Mouse (Mus musculus): Measurements from ENCODE around the gene Trappc1. TPM values are rescaled to one million over a fixed set of nuclear protein-coding genes. Genes with fewer than 3 reads are reported as not detected.

Trappc1 gene
- polyA plus RNA-seq, 1 experiment: 114 TPM

GRCm38 (mm10) chr11:69366855-69367615, 43.3 kb downstream of the Trappc1 start:
- peaks cover 11% of the 10 kb centered on the region for H3K79me3 ChIP-seq (ENCODE audit: low read depth)
- H3K27me3 ChIP-seq (ENCODE audit: control insufficient read depth, insufficient read depth, insufficient read length): no peaks in the 10 kb centered on the region
- H3K79me2 ChIP-seq (ENCODE audit: control insufficient read depth, insufficient read depth): peaks cover 39% of the 10 kb centered on the region
- H3ac ChIP-seq (ENCODE audit: control insufficient read depth, insufficient read length, low read depth): peak overlapping the region; percentile 52
- peaks cover 19% of the 10 kb centered on the region for H3K36me3 ChIP-seq (ENCODE audit: control insufficient read depth, insufficient read depth)
- TF ChIP-seq MYOG (IDR thresholded peaks at IDR 0.05; ENCODE audit: control insufficient read depth, extremely low read depth, insufficient read length) (no peak), USF1 (IDR thresholded peaks at IDR 0.05; ENCODE audit: low read depth) (no peak), MAX (IDR thresholded peaks at IDR 0.05) (no peak), CEBPB (IDR thresholded peaks at IDR 0.05; ENCODE audit: low read depth) (no peak), CTCF (IDR thresholded peaks at IDR 0.05; ENCODE audit: control insufficient read depth, insufficient read depth, insufficient read length) (no peak), MYOD1 (IDR thresholded peaks at IDR 0.05; ENCODE audit: control insufficient read depth, insufficient read length, low read depth) (no peak), FOSL1 (IDR thresholded peaks at IDR 0.05; ENCODE audit: insufficient read depth, low read length, poor library complexity, severe bottlenecking) (no peak)
- peak overlapping the region; percentile 64 for H3K4me3 ChIP-seq (ENCODE audit: insufficient read depth, poor library complexity, severe bottlenecking)

- Histone ChIP-seq H3K27me3 (ENCODE audit: control insufficient read depth, insufficient read depth, insufficient read length) (no peaks in the 10 kb centered on the region), H3K79me2 (ENCODE audit: control insufficient read depth, insufficient read depth) (peaks cover 39% of the 10 kb centered on the region), H3K4me3 (ENCODE audit: insufficient read depth, poor library complexity, severe bottlenecking) (peak overlapping the region; percentile 64), H3K79me3 (ENCODE audit: low read depth) (peaks cover 11% of the 10 kb centered on the region), H3K36me3 (ENCODE audit: control insufficient read depth, insufficient read depth) (peaks cover 13% of the 10 kb centered on the region), H3ac (ENCODE audit: control insufficient read depth, insufficient read length, low read depth) (peak overlapping the region; percentile 64)
- TF ChIP-seq MYOD1 (IDR thresholded peaks at IDR 0.05; ENCODE audit: control insufficient read depth, insufficient read length, low read depth): peak; percentile 88
- no peak for TF ChIP-seq MYOG (IDR thresholded peaks at IDR 0.05; ENCODE audit: control insufficient read depth, extremely low read depth, insufficient read length)
- TF ChIP-seq USF1 (IDR thresholded peaks at IDR 0.05; ENCODE audit: low read depth): peak; percentile 51
- TF ChIP-seq CTCF (IDR thresholded peaks at IDR 0.05; ENCODE audit: control insufficient read depth, insufficient read depth, insufficient read length): no peak
- no peak for TF ChIP-seq FOSL1 (IDR thresholded peaks at IDR 0.05; ENCODE audit: insufficient read depth, low read length, poor library complexity, severe bottlenecking)
- TF ChIP-seq CEBPB (IDR thresholded peaks at IDR 0.05; ENCODE audit: low read depth): no peak
- TF ChIP-seq MAX (IDR thresholded peaks at IDR 0.05): peak; percentile 61
Observed at GRCm38 (mm10) chr11:69367616-69368355, 44.0 kb downstream of the Trappc1 start.

- H3K36me3 ChIP-seq (ENCODE audit: control insufficient read depth, insufficient read depth): peaks cover 6% of the 10 kb centered on the region
- H3ac ChIP-seq (ENCODE audit: control insufficient read depth, insufficient read length, low read depth): peak overlapping the region; percentile 64
- H3K4me3 ChIP-seq (ENCODE audit: insufficient read depth, poor library complexity, severe bottlenecking): peak overlapping the region; percentile 64
- H3K27me3 ChIP-seq (ENCODE audit: control insufficient read depth, insufficient read depth, insufficient read length): no peaks in the 10 kb centered on the region
- no peak for TF ChIP-seq MAX (IDR thresholded peaks at IDR 0.05)
- TF ChIP-seq FOSL1 (IDR thresholded peaks at IDR 0.05; ENCODE audit: insufficient read depth, low read length, poor library complexity, severe bottlenecking): no peak
- peak; percentile 74 for TF ChIP-seq MYOD1 (IDR thresholded peaks at IDR 0.05; ENCODE audit: control insufficient read depth, insufficient read length, low read depth)
- TF ChIP-seq CEBPB (IDR thresholded peaks at IDR 0.05; ENCODE audit: low read depth): no peak
- no peak for TF ChIP-seq USF1 (IDR thresholded peaks at IDR 0.05; ENCODE audit: low read depth)
- H3K79me2 ChIP-seq (ENCODE audit: control insufficient read depth, insufficient read depth): peaks cover 38% of the 10 kb centered on the region
- peaks cover 11% of the 10 kb centered on the region for H3K79me3 ChIP-seq (ENCODE audit: low read depth)
Observed at GRCm38 (mm10) chr11:69368356-69369214, 44.8 kb downstream of the Trappc1 start.

GRCm38 (mm10) chr11:69369215-69369989, 45.6 kb downstream of the Trappc1 start, which contains the start of gene Chd3:
Gene Chd3, minus strand, starts transcription at chr11:69369406.
- no peaks in the 10 kb centered on the region for H3K27me3 ChIP-seq (ENCODE audit: control insufficient read depth, insufficient read depth, insufficient read length)
- peak within 1 kb of the TSS; percentile 64 for H3ac ChIP-seq (ENCODE audit: control insufficient read depth, insufficient read length, low read depth)
- no peak for TF ChIP-seq CEBPB (IDR thresholded peaks at IDR 0.05; ENCODE audit: low read depth)
- no peak for TF ChIP-seq CTCF (IDR thresholded peaks at IDR 0.05; ENCODE audit: control insufficient read depth, insufficient read depth, insufficient read length)
- no peak for TF ChIP-seq USF1 (IDR thresholded peaks at IDR 0.05; ENCODE audit: low read depth)
- TF ChIP-seq FOSL1 (IDR thresholded peaks at IDR 0.05; ENCODE audit: insufficient read depth, low read length, poor library complexity, severe bottlenecking): no peak
- no peak for TF ChIP-seq MYOG (IDR thresholded peaks at IDR 0.05; ENCODE audit: control insufficient read depth, extremely low read depth, insufficient read length)
- no peak for TF ChIP-seq MYOD1 (IDR thresholded peaks at IDR 0.05; ENCODE audit: control insufficient read depth, insufficient read length, low read depth)
- peaks cover 31% of the 10 kb centered on the region for H3K79me2 ChIP-seq (ENCODE audit: control insufficient read depth, insufficient read depth)
- H3K36me3 ChIP-seq (ENCODE audit: control insufficient read depth, insufficient read depth): no peaks in the 10 kb centered on the region
- peak within 1 kb of the TSS; percentile 64 for H3K4me3 ChIP-seq (ENCODE audit: insufficient read depth, poor library complexity, severe bottlenecking)
- H3K79me3 ChIP-seq (ENCODE audit: low read depth): peaks cover 9% of the 10 kb centered on the region

All from C2C12 (cell line).